Mouse (Mus musculus) ES-Bruce4 (cell line): ENCODE results near the gene Gnai3. TPM values are rescaled to one million over a fixed set of nuclear protein-coding genes. Genes with fewer than 3 reads are reported as not detected.

Source experiments
- H3K27ac ChIP-seq: 2 replicates; pipeline ENCODE4 v1.5.1; 2012; ENCODE audit warnings: low read length, inconsistent platforms; ENCODE audit not compliant: insufficient read depth
- H3K27me3 ChIP-seq: 2 replicates; pipeline ENCODE4 v1.6.1; 2012; ENCODE audit warnings: mild to moderate bottlenecking, low read length, inconsistent platforms; ENCODE audit not compliant: control insufficient read depth, poor library complexity, insufficient read depth, severe bottlenecking
- H3K36me3 ChIP-seq: 2 replicates; pipeline ENCODE4 v1.6.1; 2012; ENCODE audit warnings: inconsistent platforms, mild to moderate bottlenecking, low read length, moderate library complexity; ENCODE audit not compliant: control insufficient read depth, poor library complexity, insufficient read depth, severe bottlenecking
- H3K4me1 ChIP-seq: one replicate; pipeline ENCODE4 v1.8.1; 2011; ENCODE audit warnings: low read length; ENCODE audit not compliant: control insufficient read depth, insufficient read depth
- H3K4me3 ChIP-seq: 2 replicates; pipeline ENCODE4 v1.5.1; 2011; ENCODE audit warnings: low read depth, mild to moderate bottlenecking, low read length
- H3K9ac ChIP-seq: 2 replicates; pipeline ENCODE4 v1.6.1; 2012; ENCODE audit warnings: low read depth, mild to moderate bottlenecking, inconsistent platforms; ENCODE audit not compliant: poor library complexity, severe bottlenecking
- H3K9me3 ChIP-seq: replicated peaks from 2 replicates; pipeline ENCODE4 v1.6.1; 2012; ENCODE audit warnings: mild to moderate bottlenecking, low read length, inconsistent platforms; ENCODE audit not compliant: control insufficient read depth, poor library complexity, insufficient read depth, severe bottlenecking
- CTCF ChIP-seq: IDR thresholded peaks from one replicate; pipeline ENCODE4 v1.8.1; 2011; ENCODE audit warnings: low read depth, low read length
- EP300 ChIP-seq: IDR thresholded peaks from 2 replicates; pipeline ENCODE4 v1.6.1; 2011; ENCODE audit warnings: low read depth, low read length; ENCODE audit not compliant: insufficient read depth
- POLR2A ChIP-seq: IDR thresholded peaks from one replicate; pipeline ENCODE4 v1.8.1; 2011; ENCODE audit warnings: low read length; ENCODE audit not compliant: insufficient read depth
- polyA plus RNA-seq: library from polyadenylated mRNA; stranded (reverse); fragments of >200 nt; gene quantifications from 2 replicates; pipeline ENCODE4 v1.2.4, GENCODE M21; 2011; ENCODE audit warnings: low read depth; ENCODE audit not compliant: missing spikeins, insufficient read depth, insufficient read length

Gene Gnai3
- polyA plus RNA-seq, 1 experiment: 127 TPM

GRCm38 (mm10) chr3:108085721-108086469 is 60.1 kb downstream of the Gnai3 start:
- H3K27ac ChIP-seq: 0 out of 2 replicates have a peak overlapping the region, but pooled peaks have one; percentile 11
- H3K4me1 ChIP-seq: peaks cover 7% of the 10 kb centered on the region

GRCm38 (mm10) chr3:108085281-108085720 is 60.6 kb downstream of the Gnai3 start:
- no peaks in the 10 kb centered on the region for H3K9me3 ChIP-seq
- H3K9ac ChIP-seq: peak overlapping the region; percentile 79
- peak overlapping the region; percentile 61 for H3K4me3 ChIP-seq
- 0 out of 2 replicates have a peak overlapping the region, but pooled peaks have one; percentile 11 for H3K27ac ChIP-seq
- no peaks in the 10 kb centered on the region for H3K27me3 ChIP-seq
- TF ChIP-seq POLR2A (no peak), EP300 (no peak), CTCF (no peak)
- H3K36me3 ChIP-seq: no peaks in the 10 kb centered on the region
- H3K4me1 ChIP-seq: peaks cover 7% of the 10 kb centered on the region

More at GRCm38 (mm10) chr3:108085721-108086469, 60.1 kb downstream of the Gnai3 start:
- H3K9me3 ChIP-seq: no peaks in the 10 kb centered on the region
- TF ChIP-seq EP300: no peak
- TF ChIP-seq CTCF: no peak
- TF ChIP-seq POLR2A: no peak
- H3K36me3 ChIP-seq: no peaks in the 10 kb centered on the region
- peak overlapping the region; percentile 79 for H3K9ac ChIP-seq
- no peaks in the 10 kb centered on the region for H3K27me3 ChIP-seq
- peak overlapping the region; percentile 61 for H3K4me3 ChIP-seq

- no peaks in the 10 kb centered on the region for H3K27me3 ChIP-seq
- H3K4me1 ChIP-seq: peaks cover 4% of the 10 kb centered on the region
- H3K36me3 ChIP-seq: no peaks in the 10 kb centered on the region
- H3K9ac ChIP-seq: peak overlapping the region; percentile 79
- H3K4me3 ChIP-seq: peak overlapping the region; percentile 61
- no peaks in the 10 kb centered on the region for H3K9me3 ChIP-seq
- TF ChIP-seq CTCF: no peak
- no peak for TF ChIP-seq POLR2A
- TF ChIP-seq EP300: no peak
- H3K27ac ChIP-seq: no peak overlapping the region
These were observed 61.1 kb downstream of the Gnai3 start for GRCm38 (mm10) chr3:108084767-108085270.

GRCm38 (mm10) chr3:108083904-108084407 is 62.0 kb downstream of the Gnai3 start:
- Histone ChIP-seq H3K9me3 (no peaks in the 10 kb centered on the region), H3K27me3 (no peaks in the 10 kb centered on the region), H3K4me3 (no peak overlapping the region), H3K27ac (no peak overlapping the region), H3K9ac (no peak overlapping the region), H3K36me3 (no peaks in the 10 kb centered on the region), H3K4me1 (no peaks in the 10 kb centered on the region)
- no peak for TF ChIP-seq CTCF
- TF ChIP-seq POLR2A: no peak
- no peak for TF ChIP-seq EP300

- no peaks in the 10 kb centered on the region for H3K9me3 ChIP-seq
- H3K36me3 ChIP-seq: peaks cover 4% of the 10 kb centered on the region; the same call in 1 of the 2 replicates
- H3K4me3 ChIP-seq: no peak overlapping the region
- no peaks in the 10 kb centered on the region for H3K4me1 ChIP-seq
- TF ChIP-seq EP300 (no peak), POLR2A (no peak), CTCF (no peak)
- no peaks in the 10 kb centered on the region for H3K27me3 ChIP-seq
- no peak overlapping the region for H3K9ac ChIP-seq
- no peak overlapping the region for H3K27ac ChIP-seq
These were observed 62.8 kb downstream of the Gnai3 start for GRCm38 (mm10) chr3:108083161-108083560.

GRCm38 (mm10) chr3:108082251-108082875 is 63.6 kb downstream of the Gnai3 start:
- Histone ChIP-seq H3K36me3 (peaks cover 4% of the 10 kb centered on the region; the same call in 1 of the 2 replicates), H3K9ac (no peak overlapping the region), H3K4me3 (no peak overlapping the region), H3K4me1 (no peaks in the 10 kb centered on the region), H3K9me3 (no peaks in the 10 kb centered on the region), H3K27me3 (no peaks in the 10 kb centered on the region), H3K27ac (no peak overlapping the region)
- TF ChIP-seq POLR2A: no peak
- no peak for TF ChIP-seq CTCF
- no peak for TF ChIP-seq EP300
